Mouse (Mus musculus) forebrain, embryonic 15.5 days (tissue): ENCODE measurements around the gene Ubxn10. TPM values are rescaled to one million over a fixed set of nuclear protein-coding genes. Genes with fewer than 3 reads are reported as not detected.

Experiments
- ATAC-seq: fragments of 200-750 bp; cut with Nextera tagmentation; replicated peaks from 2 replicates; pipeline ENCODE4 v1.8.0; 2017; ENCODE audit warnings: mild to moderate bottlenecking, moderate TSS enrichment, moderate library complexity
- H3K27ac ChIP-seq: fragments of 300-500 bp; sonication (generic); replicated peaks from 2 replicates; pipeline ENCODE4 v1.5.1; 2015; ENCODE audit warnings: mild to moderate bottlenecking, inconsistent platforms
- H3K27me3 ChIP-seq: fragments of 300-500 bp; sonication (generic); 2 replicates; pipeline ENCODE4 v1.6.1; 2015; ENCODE audit warnings: inconsistent platforms
- H3K36me3 ChIP-seq: fragments of 300-500 bp; sonication (generic); 2 replicates; pipeline ENCODE4 v1.6.1; 2015; ENCODE audit warnings: mild to moderate bottlenecking, inconsistent platforms
- H3K4me1 ChIP-seq: fragments of 300-500 bp; sonication (generic); 2 replicates; pipeline ENCODE4 v1.6.1; 2015; ENCODE audit warnings: inconsistent platforms
- H3K4me2 ChIP-seq: fragments of 300-500 bp; sonication (generic); replicated peaks from 2 replicates; pipeline ENCODE4 v1.6.1; 2015; ENCODE audit warnings: mild to moderate bottlenecking, inconsistent platforms
- H3K4me3 ChIP-seq: fragments of 300-500 bp; sonication (generic); 2 replicates; pipeline ENCODE4 v1.5.1; 2015; ENCODE audit warnings: mild to moderate bottlenecking, inconsistent platforms
- H3K9ac ChIP-seq: fragments of 300-500 bp; sonication (generic); replicated peaks from 2 replicates; pipeline ENCODE4 v1.6.1; 2015; ENCODE audit warnings: mild to moderate bottlenecking, inconsistent platforms
- H3K9me3 ChIP-seq: fragments of 300-500 bp; sonication (generic); 2 replicates; pipeline ENCODE4 v1.6.1; 2016; ENCODE audit warnings: inconsistent platforms
- WGBS: fragments of 180-500 bp; shearing (Covaris S2); methylation state at CpG from one replicate; pipeline ENCODE4 v1.1.7; 2015; ENCODE audit warnings: mixed read lengths; 5-methylcytosine and 5-hydroxymethylcytosine counted together
- polyA plus RNA-seq: library from polyadenylated mRNA; unstranded; fragments of >200 nt; fragmentation: Nextera tagmentation; extraction: Ambion mirVana; gene quantifications from 2 replicates; pipeline ENCODE4 v1.2.1, GENCODE M21; 2015

Gene Ubxn10
- polyA plus RNA-seq, 1 experiment from 2014 or later = 3.2 TPM

DNA sequence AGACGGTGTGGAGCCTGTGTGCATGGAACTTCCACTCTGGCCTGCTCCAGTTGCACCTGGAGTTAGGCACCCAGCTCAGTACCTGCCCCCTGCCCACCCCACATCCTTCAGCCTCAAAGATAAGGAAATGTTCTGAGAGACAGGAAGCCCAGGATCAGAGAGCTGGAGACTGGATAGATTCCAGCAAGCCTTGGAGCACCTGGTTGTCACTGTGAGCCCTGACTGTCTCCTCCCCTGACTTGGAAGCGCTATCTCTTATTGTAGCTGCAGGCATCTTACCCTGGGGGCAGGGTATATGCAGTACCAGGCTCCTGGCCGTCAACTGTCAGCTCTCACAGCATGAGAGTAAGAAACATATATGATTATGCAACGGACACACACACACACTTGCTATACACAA, 18.5 kb upstream of the Ubxn10 start:
- H3K4me2 ChIP-seq = no peak overlapping the region
- 78% methylated on average over 4 of the region's 4 CpGs for WGBS
- H3K4me3 ChIP-seq = no peak overlapping the region
- no peaks in the 10 kb centered on the region for H3K27me3 ChIP-seq
- no peak for ATAC-seq
- no peak overlapping the region for H3K9ac ChIP-seq
- H3K36me3 ChIP-seq = no peaks in the 10 kb centered on the region
- H3K27ac ChIP-seq = no peak overlapping the region
- no peaks in the 10 kb centered on the region for H3K9me3 ChIP-seq
- no peaks in the 10 kb centered on the region for H3K4me1 ChIP-seq

GRCm38 (mm10) chr4:138754432-138754831, 17.5 kb upstream of the Ubxn10 start:
- Histone ChIP-seq H3K27ac (no peak overlapping the region), H3K9me3 (no peaks in the 10 kb centered on the region), H3K9ac (no peak overlapping the region), H3K4me3 (no peak overlapping the region), H3K36me3 (no peaks in the 10 kb centered on the region), H3K4me1 (no peaks in the 10 kb centered on the region), H3K27me3 (no peaks in the 10 kb centered on the region), H3K4me2 (no peak overlapping the region)
- WGBS = 87% methylated on average over 9 of the region's 9 CpGs
- no peak for ATAC-seq

- H3K4me2 ChIP-seq = no peak overlapping the region
- no peaks in the 10 kb centered on the region for H3K27me3 ChIP-seq
- no peak overlapping the region for H3K27ac ChIP-seq
- 86% methylated on average over 3 of the region's 3 CpGs for WGBS
- H3K9ac ChIP-seq = no peak overlapping the region
- no peaks in the 10 kb centered on the region for H3K9me3 ChIP-seq
- no peaks in the 10 kb centered on the region for H3K36me3 ChIP-seq
- no peaks in the 10 kb centered on the region for H3K4me1 ChIP-seq
- no peak overlapping the region for H3K4me3 ChIP-seq
- no peak for ATAC-seq
Measured at GRCm38 (mm10) chr4:138753608-138754007, 16.6 kb upstream of the Ubxn10 start.

GRCm38 (mm10) chr4:138752603-138753002, 15.6 kb upstream of the Ubxn10 start:
- Histone ChIP-seq H3K9me3 (no peaks in the 10 kb centered on the region), H3K27me3 (no peaks in the 10 kb centered on the region), H3K4me1 (peaks cover 4% of the 10 kb centered on the region; the same call in 1 of the 2 replicates), H3K27ac (no peak overlapping the region), H3K4me3 (no peak overlapping the region), H3K4me2 (no peak overlapping the region), H3K9ac (no peak overlapping the region), H3K36me3 (no peaks in the 10 kb centered on the region)
- ATAC-seq = no peak
- WGBS = 93% methylated on average over 6 of the region's 6 CpGs

- no peak overlapping the region for H3K9ac ChIP-seq
- no peaks in the 10 kb centered on the region for H3K9me3 ChIP-seq
- H3K36me3 ChIP-seq = no peaks in the 10 kb centered on the region
- H3K4me3 ChIP-seq = no peak overlapping the region
- no peaks in the 10 kb centered on the region for H3K27me3 ChIP-seq
- peaks cover 4% of the 10 kb centered on the region; the same call in 1 of the 2 replicates for H3K4me1 ChIP-seq
- no peak overlapping the region for H3K27ac ChIP-seq
- H3K4me2 ChIP-seq = no peak overlapping the region
- ATAC-seq = peak; percentile 58
- WGBS = 55% methylated on average over 8 of the region's 8 CpGs
Measured at GRCm38 (mm10) chr4:138748369-138749072, 11.6 kb upstream of the Ubxn10 start.

- Histone ChIP-seq H3K36me3 (no peaks in the 10 kb centered on the region), H3K9me3 (no peaks in the 10 kb centered on the region), H3K27ac (no peak overlapping the region), H3K4me2 (no peak overlapping the region), H3K4me1 (peaks cover 4% of the 10 kb centered on the region; the same call in 1 of the 2 replicates), H3K4me3 (no peak overlapping the region), H3K27me3 (no peaks in the 10 kb centered on the region), H3K9ac (no peak overlapping the region)
- WGBS = 62% methylated on average over 10 of the region's 10 CpGs
- ATAC-seq = no peak; the same call in 1 of the 2 replicates
Measured at GRCm38 (mm10) chr4:138747851-138748250, 10.9 kb upstream of the Ubxn10 start.

DNA sequence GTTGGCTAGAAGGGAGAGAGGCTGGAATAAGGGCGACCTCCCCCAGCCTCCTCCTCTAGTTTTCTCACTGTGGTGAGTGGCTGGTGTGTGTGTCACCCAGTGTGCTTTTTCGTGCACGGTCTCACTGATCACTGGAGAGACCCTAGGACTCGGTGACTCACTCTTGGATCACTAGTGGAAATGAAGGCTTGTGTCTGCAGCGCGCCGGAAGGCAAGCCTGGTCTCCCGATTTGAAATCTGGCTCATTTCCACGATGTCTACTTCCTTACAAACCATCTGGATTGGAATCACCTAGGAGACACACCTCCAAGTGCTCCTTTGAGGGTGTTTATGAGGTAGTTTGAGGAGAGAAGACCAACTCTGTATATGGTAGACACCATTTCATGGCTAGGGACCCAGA, 9.9 kb upstream of the Ubxn10 start:
- Histone ChIP-seq H3K36me3 (no peaks in the 10 kb centered on the region), H3K27ac (no peak overlapping the region), H3K9ac (no peak overlapping the region), H3K4me2 (no peak overlapping the region), H3K9me3 (no peaks in the 10 kb centered on the region), H3K4me3 (no peak overlapping the region), H3K27me3 (no peaks in the 10 kb centered on the region), H3K4me1 (peaks cover 4% of the 10 kb centered on the region; the same call in 1 of the 2 replicates)
- WGBS = 87% methylated on average over 9 of the region's 9 CpGs
- no peak for ATAC-seq

- ATAC-seq = no peak
- Histone ChIP-seq H3K9me3 (no peaks in the 10 kb centered on the region), H3K9ac (no peak overlapping the region), H3K36me3 (no peaks in the 10 kb centered on the region), H3K4me2 (no peak overlapping the region), H3K4me3 (no peak overlapping the region), H3K27me3 (no peaks in the 10 kb centered on the region), H3K27ac (no peak overlapping the region), H3K4me1 (peaks cover 4% of the 10 kb centered on the region; the same call in 1 of the 2 replicates)
- 80% methylated on average over 4 of the region's 4 CpGs for WGBS
Measured at GRCm38 (mm10) chr4:138745884-138746283, 8.9 kb upstream of the Ubxn10 start.

- Histone ChIP-seq H3K9me3 (no peaks in the 10 kb centered on the region), H3K4me3 (no peak overlapping the region), H3K27ac (no peak overlapping the region), H3K36me3 (no peaks in the 10 kb centered on the region), H3K27me3 (no peaks in the 10 kb centered on the region), H3K4me2 (no peak overlapping the region), H3K4me1 (0 out of 2 replicates have a peak, but pooled peaks cover 8% of the 10 kb centered on the region), H3K9ac (no peak overlapping the region)
- WGBS = 21% methylated on average over 7 of the region's 7 CpGs
- no peak for ATAC-seq
Measured at GRCm38 (mm10) chr4:138739136-138739851, 2.3 kb upstream of the Ubxn10 start.

DNA sequence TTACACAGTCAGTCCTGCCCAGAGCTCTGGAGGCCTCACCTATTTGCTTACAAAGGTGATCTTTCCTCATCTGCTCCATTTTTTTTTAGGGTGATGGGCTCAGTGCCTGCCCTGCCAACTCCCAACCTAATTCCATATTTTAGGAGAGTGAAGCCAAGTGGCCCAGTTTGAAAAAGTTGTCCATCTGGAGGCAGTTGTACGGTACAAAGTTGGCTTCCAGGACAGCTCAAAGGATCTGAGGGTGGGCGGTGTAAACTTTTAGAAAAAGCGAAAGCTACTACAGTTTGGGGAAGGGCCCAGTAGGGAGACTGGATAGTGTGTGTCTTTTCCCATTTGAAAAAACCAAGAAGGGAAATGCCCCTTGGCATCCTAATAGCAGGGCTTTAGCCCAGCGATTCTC, 2.1 kb downstream of the Ubxn10 start:
- Histone ChIP-seq H3K4me2 (no peak overlapping the region), H3K4me1 (0 out of 2 replicates have a peak, but pooled peaks cover 8% of the 10 kb centered on the region), H3K27ac (no peak overlapping the region), H3K9me3 (no peaks in the 10 kb centered on the region), H3K27me3 (no peaks in the 10 kb centered on the region), H3K9ac (no peak overlapping the region), H3K36me3 (no peaks in the 10 kb centered on the region), H3K4me3 (no peak overlapping the region)
- ATAC-seq = no peak
- WGBS = 87% methylated on average over 4 of the region's 4 CpGs

GRCm38 (mm10) chr4:138734105-138734504, 2.9 kb downstream of the Ubxn10 start:
- Histone ChIP-seq H3K27me3 (no peaks in the 10 kb centered on the region), H3K4me2 (no peak overlapping the region), H3K27ac (no peak overlapping the region), H3K4me1 (peaks cover 12% of the 10 kb centered on the region; the same call in 1 of the 2 replicates), H3K4me3 (no peak overlapping the region), H3K9me3 (no peaks in the 10 kb centered on the region), H3K36me3 (no peaks in the 10 kb centered on the region), H3K9ac (no peak overlapping the region)
- 87% methylated on average over 7 of the region's 7 CpGs for WGBS
- ATAC-seq = no peak

GRCm38 (mm10) chr4:138729018-138729703, 7.8 kb downstream of the Ubxn10 start:
- H3K4me1 ChIP-seq = peaks cover 25% of the 10 kb centered on the region
- H3K4me2 ChIP-seq = no peak overlapping the region
- no peaks in the 10 kb centered on the region for H3K9me3 ChIP-seq
- ATAC-seq = no peak
- H3K27ac ChIP-seq = no peak overlapping the region
- WGBS = 17% methylated on average over 9 of the region's 9 CpGs
- no peaks in the 10 kb centered on the region for H3K36me3 ChIP-seq
- no peak overlapping the region for H3K9ac ChIP-seq
- no peak overlapping the region for H3K4me3 ChIP-seq
- no peaks in the 10 kb centered on the region for H3K27me3 ChIP-seq
